Mouse (Mus musculus): ENCODE results near the gene Gm2000. TPM values are rescaled to one million over a fixed set of nuclear protein-coding genes. Genes with fewer than 3 reads are reported as not detected.
A peak's percentile ranks its signal among the peaks of the same experiment; 100 is the strongest.

The Gm2000 gene
- total and polyA plus RNA-seq, 3 experiments, result 615 to 2,505 TPM; not detected in 1

- H3K27ac ChIP-seq (ENCODE audit: control insufficient read depth, low read depth, low read length), result peak overlapping the region; percentile 28
- no peaks in the 10 kb centered on the region for H3K79me2 ChIP-seq (ENCODE audit: control insufficient read depth, insufficient read depth, low read length, poor library complexity)
- H3K9ac ChIP-seq (ENCODE audit: control insufficient read depth, low read depth, low read length, poor library complexity, severe bottlenecking), result no peak overlapping the region
- peak; percentile 86 for DNase-seq (ENCODE audit: low read depth, low spot score)
- peaks cover 3 to 9% of the 10 kb centered on the region in 2 experiments; a peak in 3 of 4 replicates for H3K4me1 ChIP-seq (ENCODE audit: control insufficient read depth in 1 of 2, insufficient read depth in 2 of 2, low read length in 2 of 2)
- no peaks in the 10 kb centered on the region for H3K9me3 ChIP-seq (replicated peaks; ENCODE audit: insufficient read depth, low read length)
- H3K4me3 ChIP-seq (ENCODE audit: control insufficient read depth in 1 of 2, insufficient read depth in 1 of 2, low read depth in 2 of 2, low read length in 2 of 2), result no peak overlapping the region
- peaks cover 0 to 6% of the 10 kb centered on the region in 2 experiments; a peak in 2 of 4 replicates for H3K36me3 ChIP-seq (ENCODE audit: control insufficient read depth in 1 of 2, insufficient read depth in 2 of 2, low read length in 2 of 2)
- H3K27me3 ChIP-seq (ENCODE audit: control insufficient read depth in 1 of 2, insufficient read depth in 2 of 2, low read length in 2 of 2), result no peaks in the 10 kb centered on the region
- TF ChIP-seq JUND (IDR thresholded peaks at IDR 0.05; ENCODE audit: low read depth, low read length) (no peak), ETS1 (IDR thresholded peaks at IDR 0.05; ENCODE audit: low read depth, low read length) (peak; percentile 100), GATA1 (IDR thresholded peaks at IDR 0.05; ENCODE audit: low read depth, low read length) (peak; percentile 91), CHD1 (IDR thresholded peaks at IDR 0.05; ENCODE audit: low read depth, low read length) (no peak), ZC3H11A (IDR thresholded peaks at IDR 0.05; ENCODE audit: low read depth, low read length) (no peak), POLR2A (IDR thresholded peaks at IDR 0.05; ENCODE audit: control insufficient read depth in 1 of 2, insufficient read depth in 1 of 2, low read depth in 1 of 2, low read length in 2 of 2, poor library complexity in 1 of 2) (no peak), RAD21 (IDR thresholded peaks at IDR 0.05; ENCODE audit: low read depth, low read length) (no peak), ELF1 (IDR thresholded peaks at IDR 0.05; ENCODE audit: low read depth, low read length) (no peak), NELFE (IDR thresholded peaks at IDR 0.05; ENCODE audit: low read depth, low read length) (no peak), SMC3 (IDR thresholded peaks at IDR 0.05; ENCODE audit: low read depth, low read length) (no peak), MAFK (IDR thresholded peaks at IDR 0.05; ENCODE audit: borderline replicate concordance, low read depth, low read length) (no peak), CTCF (IDR thresholded peaks at IDR 0.05 in 2 of 3, conservative IDR thresholded peaks at IDR 0.05 in 1 of 3; ENCODE audit: control insufficient read depth in 1 of 3, insufficient read depth in 1 of 3, low read depth in 2 of 3, low read length in 3 of 3, poor library complexity in 1 of 3, severe bottlenecking in 1 of 3) (no peak), KAT2A (conservative IDR thresholded peaks at IDR 0.05; ENCODE audit: low read depth, low read length) (no peak), NRF1 (IDR thresholded peaks at IDR 0.05; ENCODE audit: insufficient read depth, low read depth, low read length, poor library complexity, severe bottlenecking) (no peak), ZNF384 (IDR thresholded peaks at IDR 0.05; ENCODE audit: low read depth, low read length) (no peak), MAZ (IDR thresholded peaks at IDR 0.05; ENCODE audit: low read depth, low read length) (no peak), RCOR1 (IDR thresholded peaks at IDR 0.05; ENCODE audit: low read depth, low read length) (peak; percentile 55; the same call in 1 of the 2 replicates), E2F4 (IDR thresholded peaks at IDR 0.05; ENCODE audit: borderline replicate concordance, low read depth, low read length) (no peak), TCF12 (IDR thresholded peaks at IDR 0.05; ENCODE audit: low read depth, low read length) (peak; percentile 91), MYC (IDR thresholded peaks at IDR 0.05; ENCODE audit: low read depth, low read length) (peak; percentile 93), EP300 (IDR thresholded peaks at IDR 0.05; ENCODE audit: low read depth in 1 of 2, low read length in 2 of 2) (peak; percentile 88 to 94), MXI1 (IDR thresholded peaks at IDR 0.05; ENCODE audit: low read depth, low read length) (peak; percentile 93), SIN3A (IDR thresholded peaks at IDR 0.05; ENCODE audit: low read length) (peak; percentile 91), HCFC1 (IDR thresholded peaks at IDR 0.05; ENCODE audit: low read depth, low read length) (no peak), USF2 (IDR thresholded peaks at IDR 0.05; ENCODE audit: borderline replicate concordance in 1 of 2, insufficient read depth in 1 of 2, low read depth in 1 of 2, low read length in 2 of 2) (no peak), POLR2AphosphoS5 (IDR thresholded peaks at IDR 0.05; ENCODE audit: borderline replicate concordance, low read depth, low read length) (no peak), ZKSCAN1 (IDR thresholded peaks at IDR 0.05; ENCODE audit: low read depth, low read length) (no peak), BHLHE40 (IDR thresholded peaks at IDR 0.05; ENCODE audit: borderline replicate concordance, low read depth, low read length) (no peak), POLR2AphosphoS2 (IDR thresholded peaks at IDR 0.05; ENCODE audit: low read length) (no peak), MAX (IDR thresholded peaks at IDR 0.05; ENCODE audit: low read length) (peak; percentile 79), TBP (IDR thresholded peaks at IDR 0.05; ENCODE audit: low read depth, low read length) (no peak), MEF2A (IDR thresholded peaks at IDR 0.05; ENCODE audit: extremely low read depth, insufficient replicate concordance, low read depth, low read length, poor library complexity, severe bottlenecking) (no peak), MYB (IDR thresholded peaks at IDR 0.05; ENCODE audit: low read depth, low read length) (no peak), ZMIZ1 (IDR thresholded peaks at IDR 0.05; ENCODE audit: low read depth, low read length) (no peak), GABPA (IDR thresholded peaks at IDR 0.05; ENCODE audit: low read depth, low read length) (no peak), UBTF (IDR thresholded peaks at IDR 0.05; ENCODE audit: borderline replicate concordance, insufficient read depth, low read depth, low read length) (no peak), TAL1 (IDR thresholded peaks at IDR 0.05; ENCODE audit: low read length) (peak; percentile 92), CHD2 (IDR thresholded peaks at IDR 0.05; ENCODE audit: low read length) (no peak; the same call in 1 of the 2 replicates)
Observed at GRCm38 (mm10) chr1:156386880-156387279, 21.0 kb downstream of the Gm2000 start.

Data from MEL (cell line).